ENCODE assay signal across 16 mouse cellular contexts in the genomic region with DNA sequence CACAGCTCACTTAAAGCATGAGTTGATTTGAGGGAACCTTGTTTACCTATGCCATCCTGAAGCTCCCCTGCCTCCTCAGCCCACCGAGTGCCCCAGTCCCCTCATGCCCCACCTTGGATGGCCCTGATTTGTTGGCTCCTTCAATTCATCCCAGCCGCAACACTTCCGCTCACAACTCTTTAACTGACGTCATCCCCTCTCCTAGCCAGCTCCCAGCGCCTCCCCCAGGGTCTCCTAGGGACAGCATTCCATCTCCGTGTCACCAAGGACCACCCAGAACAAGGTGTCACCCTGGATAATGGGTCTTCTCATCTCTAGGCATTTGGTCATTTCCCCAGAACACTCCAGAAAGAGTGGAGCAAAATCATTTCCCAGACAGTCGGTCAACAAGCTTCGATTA.
"Had no signal": no experiment of that assay in that cellular context is flagged by ENCODE, and none has a peak within 500 bp of the region (broad histone marks: within the 10 kb centered on the region; RNA-seq: fewer than 3 reads in every experiment).

No protein-coding gene starts in this region.

- H3K4me2 ChIP-seq: limb, embryonic 12.5 days; lung, embryonic 15.5 days; neural tube, embryonic 12.5 days had no signal

- H3K27me3 ChIP-seq: limb, embryonic 12.5 days; lung, embryonic 15.5 days; neural tube, embryonic 12.5 days had no signal

- ATAC-seq: inflammation-experienced regulatory T-cells, adult 6 months had no signal

- H3K27ac ChIP-seq: kidney, postnatal 0 days; layer of hippocampus, adult 2 months; limb, embryonic 12.5 days; liver, embryonic 14.5 days; lung, embryonic 15.5 days; neural tube, embryonic 12.5 days had no signal

- H3K9me3 ChIP-seq: limb, embryonic 12.5 days; lung, embryonic 15.5 days; neural tube, embryonic 12.5 days had no signal

- H3K4me3 ChIP-seq: layer of hippocampus, adult 2 months; limb, embryonic 12.5 days; lung, embryonic 15.5 days; myocyte; neural tube, embryonic 12.5 days had no signal

- H3K36me3 ChIP-seq: limb, embryonic 12.5 days; lung, embryonic 15.5 days; neural tube, embryonic 12.5 days had no signal

- H3K9ac ChIP-seq: limb, embryonic 12.5 days; liver, embryonic 14.5 days; lung, embryonic 15.5 days; neural tube, embryonic 12.5 days had no signal

- DNase-seq: kidney, adult 11 months; kidney, adult 9 months; kidney, postnatal 36 days; liver; midbrain, embryonic 14.5 days; right cerebral cortex, adult 18-20 months; right cerebral cortex, postnatal 25 days; thymus, postnatal 36 days had no signal
